ENCODE assay signal across 1 mouse cellular context in the genomic region with DNA sequence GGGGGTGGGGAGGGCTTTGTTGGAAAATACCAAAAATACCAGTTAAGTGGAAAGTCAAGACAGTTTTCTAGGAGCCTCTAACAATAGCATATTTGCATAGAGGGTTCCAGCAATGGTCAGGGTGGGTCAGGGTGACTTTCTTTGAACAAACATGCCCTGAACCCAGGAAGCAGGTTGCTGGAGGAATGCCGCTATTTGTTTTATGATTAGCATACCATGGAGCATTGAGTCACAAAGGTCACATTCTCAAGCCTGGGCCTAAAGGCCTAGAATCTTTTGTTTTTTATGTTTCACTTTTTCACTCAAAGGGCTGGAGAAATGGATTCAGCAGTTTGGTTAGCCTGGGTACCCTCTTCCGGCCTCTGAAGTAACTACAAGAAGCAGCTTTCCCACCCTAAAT. TPM values are rescaled to one million over a fixed set of nuclear protein-coding genes. Genes with fewer than 3 reads are reported as not detected.
"Had no signal": no experiment of that assay in that cellular context is flagged by ENCODE, and none has a peak within 500 bp of the region (broad histone marks: within the 10 kb centered on the region; RNA-seq: fewer than 3 reads in every experiment).

No protein-coding gene starts in this region.

RNA-seq across cellular contexts. Expression of a gene that starts 52.8 kb away (rescaled TPM):
- polyA plus RNA-seq: macrophage had no signal
